Mouse (Mus musculus): ENCODE results near the gene Cpeb1.
A peak's percentile ranks its signal among the peaks of the same experiment; 100 is the strongest.
"Not testable (repeated sequence)": the region's sequence is repeated elsewhere in the genome, so short reads cannot be mapped to it uniquely, and the experiment has no call there.

Cpeb1 gene

GRCm38 (mm10) chr7:81455155-81455651, at the start of gene Cpeb1:
Gene Cpeb1 (minus strand): TSS chr7:81455465.
- DNase-seq (ENCODE audit: extremely low spot score): peak; percentile 54

- DNase-seq (ENCODE audit: extremely low spot score): no peak
Measured at GRCm38 (mm10) chr7:81501050-81501449, 45.8 kb upstream of the Cpeb1 start.

DNA sequence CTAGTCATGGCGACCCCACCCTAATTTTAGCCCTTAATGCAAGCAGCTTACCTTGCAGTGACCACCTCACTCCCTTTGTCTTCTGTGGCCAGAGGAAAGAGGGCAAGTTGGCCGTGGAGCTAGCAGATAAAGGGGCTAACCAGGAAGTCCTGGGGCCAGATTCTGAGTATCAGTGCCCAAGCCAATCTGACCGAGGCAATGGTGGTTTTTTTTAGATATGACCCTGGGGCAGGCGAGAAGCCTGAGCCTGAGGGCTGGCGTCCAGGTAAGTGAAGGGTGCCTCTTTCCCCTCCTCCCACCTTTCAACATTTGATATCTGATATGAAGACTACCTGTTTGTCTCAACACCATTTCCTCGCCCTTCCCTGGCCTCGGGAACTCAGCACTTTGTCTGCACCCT, 42.9 kb upstream of the Cpeb1 start, which contains the start of gene BC048679:
Gene BC048679, minus strand, starts transcription at position 101 of the 400 bp plus-strand sequence.
- DNase-seq (ENCODE audit: extremely low spot score): no peak

GRCm38 (mm10) chr7:81497171-81497570, 41.9 kb upstream of the Cpeb1 start:
- peak; percentile 54 for DNase-seq (ENCODE audit: extremely low spot score)

DNA sequence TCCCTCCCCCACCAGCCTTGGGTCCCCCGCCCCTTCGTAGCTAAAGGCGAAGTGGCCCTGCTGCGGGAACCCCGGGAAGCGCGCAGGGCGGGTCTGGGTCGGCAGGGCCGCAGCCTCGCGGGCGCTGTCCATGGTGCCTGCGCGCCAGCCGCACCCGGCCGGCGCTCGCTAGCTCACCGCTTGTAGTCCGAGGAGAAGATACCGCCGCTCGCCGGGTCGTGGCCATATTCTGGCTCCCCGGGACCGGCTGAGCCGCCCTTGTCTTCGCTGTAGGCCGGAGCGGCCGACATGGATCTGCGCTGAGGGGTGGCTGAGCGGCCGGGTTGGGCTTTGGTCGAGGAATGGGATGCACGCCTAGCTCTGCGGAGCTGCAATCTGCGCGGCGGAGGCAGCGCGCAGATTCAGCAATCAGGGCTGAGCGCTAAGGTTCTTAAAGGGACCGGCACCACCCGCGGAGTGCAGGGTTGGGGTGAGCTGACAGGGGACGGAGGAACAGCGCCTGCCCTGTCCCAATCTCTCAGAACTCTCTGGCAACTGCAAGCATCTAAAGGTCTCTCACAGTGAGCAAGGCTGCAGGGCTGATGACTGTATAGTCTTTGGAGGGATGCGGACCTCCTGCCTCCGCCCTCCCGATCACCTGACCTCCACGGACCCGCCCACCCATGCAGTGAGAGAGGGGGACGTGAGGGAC, 38.2 kb upstream of the Cpeb1 start, which contains the start of gene Ap3b2:
Gene Ap3b2, minus strand, starts transcription at position 595 of the 691 bp plus-strand sequence.
- peak; percentile 77 for DNase-seq (ENCODE audit: extremely low spot score)

DNA sequence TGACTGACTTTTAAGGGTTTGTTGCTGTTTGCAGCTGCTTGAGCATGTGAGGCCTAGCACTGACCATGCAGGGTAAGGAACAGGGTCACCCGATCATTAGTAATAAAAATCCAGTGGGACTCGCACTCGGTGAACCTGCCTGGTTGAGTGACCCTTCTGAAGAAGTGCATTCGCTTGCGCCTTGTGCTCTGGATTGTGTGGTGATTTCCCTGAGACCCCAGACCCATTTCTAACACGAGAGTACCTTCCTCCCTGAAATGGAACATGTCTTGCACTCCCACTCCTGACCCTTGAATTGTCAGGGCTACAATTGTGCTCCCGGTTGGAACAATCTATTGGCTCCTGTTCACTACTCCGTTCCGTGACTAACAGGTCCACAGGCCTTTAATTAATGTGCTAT, 37.4 kb upstream of the Cpeb1 start:
- DNase-seq (ENCODE audit: extremely low spot score): no peak

- DNase-seq (ENCODE audit: extremely low spot score): peak; percentile 50
Measured at GRCm38 (mm10) chr7:81489649-81490048, 34.4 kb upstream of the Cpeb1 start.

DNA sequence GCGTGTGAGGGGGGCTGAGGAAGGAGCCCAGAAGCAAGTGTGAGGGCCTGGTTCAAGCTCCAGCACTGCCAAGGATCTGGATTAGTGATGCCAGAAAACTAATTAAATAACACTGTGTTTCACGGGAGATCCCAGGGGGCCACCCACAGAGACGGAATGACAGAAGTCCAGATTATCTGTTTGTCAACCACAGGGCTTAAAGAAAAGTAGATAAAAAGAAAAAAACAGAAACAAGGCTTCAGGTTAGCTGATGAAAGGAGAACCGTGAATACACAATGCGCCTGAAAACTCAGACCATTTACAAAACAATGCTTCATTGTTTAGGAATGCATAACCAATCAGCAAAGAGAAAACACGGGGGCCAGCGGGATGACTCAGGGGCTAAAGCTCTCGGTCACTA, 25.5 kb upstream of the Cpeb1 start:
- DNase-seq (ENCODE audit: extremely low spot score): no peak

GRCm38 (mm10) chr7:81479531-81480090, 24.3 kb upstream of the Cpeb1 start:
- DNase-seq (ENCODE audit: extremely low spot score): no peak

- not testable (repeated sequence) for DNase-seq (ENCODE audit: extremely low spot score)
Measured at GRCm38 (mm10) chr7:81478261-81478660, 23.0 kb upstream of the Cpeb1 start.

DNA sequence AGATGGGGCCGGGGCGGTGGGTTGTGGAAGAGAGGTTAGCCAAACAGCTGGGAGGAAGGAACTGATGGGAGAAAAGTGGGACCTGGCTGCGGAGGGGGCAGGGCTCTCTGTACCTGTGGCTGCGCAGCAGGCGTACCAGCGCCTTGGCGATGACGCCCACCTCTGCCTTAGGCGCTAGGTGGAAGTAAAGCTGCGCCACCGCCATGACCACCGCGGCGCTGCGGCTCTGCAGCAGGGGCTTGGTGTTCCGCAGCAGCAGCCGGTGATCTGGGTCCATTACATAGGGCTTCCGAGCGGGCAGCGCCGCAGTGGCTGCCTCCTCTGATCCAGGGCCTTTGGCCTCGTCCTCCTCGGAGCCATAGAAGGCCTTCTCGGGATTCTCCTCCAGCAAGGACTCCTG, 21.6 kb upstream of the Cpeb1 start:
- peak; percentile 36 for DNase-seq (ENCODE audit: extremely low spot score)

GRCm38 (mm10) chr7:81475221-81475620, 20.0 kb upstream of the Cpeb1 start:
- DNase-seq (ENCODE audit: extremely low spot score): no peak

GRCm38 (mm10) chr7:81464906-81465450, 9.7 kb upstream of the Cpeb1 start:
- DNase-seq (ENCODE audit: extremely low spot score): no peak

DNA sequence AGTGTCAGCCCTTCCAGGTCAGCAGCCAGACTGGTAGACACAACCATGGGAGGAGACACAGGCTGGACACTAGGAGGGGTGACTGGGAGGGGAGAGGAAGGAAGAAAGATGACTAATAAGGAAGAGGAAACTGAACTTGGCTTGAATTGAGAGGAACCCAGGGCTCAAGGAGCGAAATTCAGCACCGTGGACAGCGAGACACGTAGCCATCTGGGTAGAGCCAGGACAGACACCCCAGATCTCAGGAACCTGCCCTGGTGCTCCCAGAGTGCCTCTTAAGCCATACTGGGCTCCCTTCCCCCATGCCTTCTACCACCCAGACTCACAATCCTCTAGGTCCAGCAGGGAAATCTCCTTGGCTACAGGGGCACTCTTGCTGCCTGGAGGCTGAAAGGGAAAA, 8.9 kb upstream of the Cpeb1 start:
- peak; percentile 39 for DNase-seq (ENCODE audit: extremely low spot score)

GRCm38 (mm10) chr7:81462815-81463214, 7.5 kb upstream of the Cpeb1 start:
- no peak for DNase-seq (ENCODE audit: extremely low spot score)

DNA sequence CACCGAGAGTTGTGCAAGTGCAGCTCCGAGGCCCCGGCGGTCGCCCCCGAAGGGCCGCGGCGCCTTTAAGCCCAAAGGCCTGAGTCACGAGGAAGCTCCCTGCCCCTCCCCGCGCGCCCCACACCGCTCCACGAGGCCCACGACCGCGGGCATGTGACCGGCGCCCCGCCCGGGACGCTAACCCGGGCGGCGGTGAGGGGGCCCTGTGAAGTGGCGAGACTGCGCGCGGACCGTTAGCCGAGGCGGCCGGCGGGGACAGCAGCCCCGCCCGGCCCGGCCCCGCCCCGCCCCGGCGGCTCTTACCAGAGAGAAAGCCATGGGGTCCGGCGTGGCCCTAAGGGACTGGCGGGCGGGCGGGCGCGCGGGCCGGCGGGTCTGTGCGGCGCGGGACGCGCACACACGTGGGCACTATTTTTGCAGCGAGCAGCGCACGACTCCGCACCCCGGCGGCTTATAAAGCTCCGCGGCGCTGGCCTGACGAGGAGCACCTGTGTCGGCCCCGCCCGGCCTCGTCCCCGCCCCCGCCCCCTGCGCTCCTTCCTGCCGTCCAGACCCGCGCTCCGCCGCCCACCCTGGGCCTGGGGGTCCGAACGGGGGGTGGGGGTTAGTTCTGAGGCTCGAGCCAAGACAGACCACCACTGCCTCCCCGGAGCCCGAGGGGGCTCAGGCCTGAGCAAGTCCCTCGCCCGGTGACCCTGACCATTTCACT, 780 bp downstream of the Cpeb1 start:
- peak; percentile 38 for DNase-seq (ENCODE audit: extremely low spot score)

GRCm38 (mm10) chr7:81453443-81454274, 1.6 kb downstream of the Cpeb1 start:
- DNase-seq (ENCODE audit: extremely low spot score): peak; percentile 68

DNA sequence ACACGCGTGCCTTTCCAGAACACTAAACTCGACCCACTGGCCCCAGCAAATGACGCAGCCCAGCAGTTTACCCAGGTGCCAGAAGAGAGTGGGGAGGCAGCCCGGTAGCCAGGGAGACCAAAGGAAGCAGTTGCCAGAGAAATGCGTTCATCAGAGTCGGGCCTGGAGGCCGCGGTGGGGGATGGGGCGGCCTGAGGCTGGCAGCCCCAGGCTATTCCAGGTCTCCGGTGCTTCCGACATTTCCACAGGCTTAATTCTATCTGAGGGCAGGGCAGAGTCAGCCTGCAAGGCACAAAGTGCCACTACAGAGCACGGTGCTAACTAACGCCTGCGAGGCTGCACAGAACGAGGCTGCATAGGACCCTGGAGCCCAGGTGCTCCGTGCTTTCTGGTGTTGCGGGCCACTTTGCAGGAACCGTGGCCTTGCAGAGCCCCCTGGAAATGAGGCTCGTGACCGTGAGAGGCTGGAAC, 2.3 kb downstream of the Cpeb1 start:
- peak; percentile 57 for DNase-seq (ENCODE audit: extremely low spot score)

DNA sequence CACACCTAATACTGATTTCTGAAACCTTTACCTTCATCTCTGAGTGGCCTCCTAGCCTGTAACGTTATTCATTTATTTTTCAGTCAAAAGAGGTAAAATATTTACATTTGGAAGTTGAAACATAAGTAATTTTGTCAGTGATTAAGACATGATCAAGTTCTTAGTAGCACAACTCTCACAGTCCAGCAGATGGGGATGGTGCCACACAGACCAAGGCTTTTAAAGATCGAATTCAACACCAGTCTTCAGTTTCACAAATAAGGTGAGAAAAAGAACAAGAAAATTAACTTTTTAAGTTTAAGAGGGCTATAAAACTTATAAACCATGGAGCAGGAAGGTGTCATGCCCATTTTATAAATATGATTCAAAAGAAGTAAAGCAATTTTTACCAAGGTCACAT, 56.3 kb downstream of the Cpeb1 start:
- DNase-seq (ENCODE audit: extremely low spot score): peak; percentile 2

DNA sequence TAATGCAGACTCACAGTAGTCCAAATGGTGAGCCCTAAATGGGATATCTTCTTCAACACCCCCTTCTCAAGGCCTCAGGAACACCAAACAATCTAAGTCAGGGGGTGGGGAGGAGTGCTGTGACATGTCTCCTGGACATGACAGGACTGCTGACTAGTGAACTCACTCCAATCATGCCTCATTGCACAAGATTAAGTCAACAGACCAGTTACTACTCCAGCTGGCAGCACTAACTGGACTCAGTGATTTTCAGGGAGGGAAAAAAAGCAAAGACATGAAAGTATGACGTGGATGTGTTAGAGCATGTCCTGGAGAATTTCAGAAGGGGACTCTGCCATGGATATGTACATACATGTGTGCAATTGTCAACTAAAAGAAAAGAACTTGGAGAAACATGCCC, 75.9 kb downstream of the Cpeb1 start:
- DNase-seq (ENCODE audit: extremely low spot score): no peak

DNA sequence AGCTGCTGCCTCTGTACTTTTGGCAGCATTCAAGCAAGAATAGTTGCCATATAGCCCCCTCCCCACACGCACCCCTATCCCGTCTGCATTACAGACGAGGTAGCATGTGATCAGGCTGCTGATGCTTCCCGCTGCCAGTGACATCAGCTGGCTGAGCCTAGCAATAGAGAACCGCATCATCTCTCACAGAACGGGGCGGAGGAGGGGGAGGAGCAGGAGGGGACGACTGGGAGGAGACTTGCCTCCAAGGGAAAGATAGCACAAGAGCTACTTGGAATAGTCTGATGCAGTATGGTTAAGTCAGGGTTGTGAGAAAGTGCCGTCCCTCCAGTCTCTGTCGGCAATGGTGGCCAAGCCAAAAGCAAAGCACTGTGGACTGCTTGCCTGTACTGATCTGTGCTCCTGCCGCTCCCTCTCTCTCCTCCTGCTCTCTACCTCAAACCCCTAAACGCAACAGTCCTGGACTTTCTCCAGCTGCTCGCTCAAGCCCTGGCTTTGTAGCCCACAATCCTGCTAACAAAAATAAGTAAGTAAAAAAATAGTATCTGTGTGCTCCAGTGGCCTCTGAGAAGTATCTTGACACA, 82.8 kb downstream of the Cpeb1 start:
- DNase-seq (ENCODE audit: extremely low spot score): peak; percentile 49
